Mouse (Mus musculus) right cerebral cortex, postnatal 10 days (tissue): ENCODE results near the gene Slc11a2.
"Not testable (repeated sequence)": the region's sequence is repeated elsewhere in the genome, so short reads cannot be mapped to it uniquely, and the experiment has no call there.

Experiments used
- DNase-seq, 2 experiments: peaks; one replicate each; pipeline ENCODE4 v3.0.0; 2021; ENCODE audit warnings: low spot score in 2 of 2

Slc11a2 gene

GRCm38 (mm10) chr15:100352711-100353250 lies 72.1 kb downstream of the Slc11a2 start, which contains the start of the genes Methig1 and Mettl7a2:
Methig1 (plus strand) TSS chr15:100353149.
Mettl7a2 (plus strand) TSS chr15:100353200.
- DNase-seq = no peak

- no peak for DNase-seq
Measured at GRCm38 (mm10) chr15:100351501-100352060, 73.3 kb downstream of the Slc11a2 start.

- DNase-seq = no peak
Measured at GRCm38 (mm10) chr15:100349496-100349895, 75.4 kb downstream of the Slc11a2 start.

GRCm38 (mm10) chr15:100346761-100347160 lies 78.1 kb downstream of the Slc11a2 start:
- DNase-seq = no peak

- no peak for DNase-seq
Measured at GRCm38 (mm10) chr15:100345484-100345883, 79.4 kb downstream of the Slc11a2 start.

GRCm38 (mm10) chr15:100341314-100341980 lies 83.4 kb downstream of the Slc11a2 start:
- not testable (repeated sequence) for DNase-seq
